Mouse (Mus musculus) hindbrain, postnatal 0 days (tissue): ENCODE results near the gene Kirrel2. TPM values are rescaled to one million over a fixed set of nuclear protein-coding genes. Genes with fewer than 3 reads are reported as not detected.

Source experiments
- ATAC-seq: fragments of 200-750 bp; cut with Nextera tagmentation; 2 replicates; pipeline ENCODE4 v1.8.0; 2017; ENCODE audit warnings: mild to moderate bottlenecking, moderate TSS enrichment, moderate library complexity
- DNase-seq: peaks from one replicate; pipeline ENCODE4 v3.0.0-alpha.2; 2015; ENCODE audit warnings: low spot score
- H3K27ac ChIP-seq: fragments of 300-500 bp; sonication (generic); 2 replicates; pipeline ENCODE4 v1.5.1; 2014; ENCODE audit warnings: mild to moderate bottlenecking
- H3K27me3 ChIP-seq: fragments of 300-500 bp; sonication (generic); 2 replicates; pipeline ENCODE4 v1.6.1; 2014; ENCODE audit warnings: low read length, mixed read lengths; ENCODE audit not compliant: insufficient read depth
- H3K36me3 ChIP-seq: fragments of 300-500 bp; sonication (generic); 2 replicates; pipeline ENCODE4 v1.6.1; 2014; ENCODE audit warnings: low read length, mixed read lengths; ENCODE audit not compliant: insufficient read depth
- H3K4me1 ChIP-seq: fragments of 300-500 bp; sonication (generic); 2 replicates; pipeline ENCODE4 v1.6.1; 2014; ENCODE audit warnings: antibody characterized with exemption, low read length, mixed read lengths; ENCODE audit not compliant: insufficient read depth
- H3K4me2 ChIP-seq: fragments of 300-500 bp; sonication (generic); 2 replicates; pipeline ENCODE4 v1.6.1; 2014; ENCODE audit warnings: low read depth, mild to moderate bottlenecking, low read length, moderate library complexity, mixed read lengths
- H3K4me3 ChIP-seq: fragments of 300-500 bp; sonication (generic); 2 replicates; pipeline ENCODE4 v1.5.1; 2014; ENCODE audit warnings: low read length
- H3K9ac ChIP-seq: fragments of 300-500 bp; sonication (generic); replicated peaks from 2 replicates; pipeline ENCODE4 v1.6.1; 2014; ENCODE audit warnings: mild to moderate bottlenecking, low read length, moderate library complexity, mixed read lengths
- H3K9me3 ChIP-seq: fragments of 300-500 bp; sonication (generic); 2 replicates; pipeline ENCODE4 v1.6.1; 2016; ENCODE audit warnings: low read length, mixed read lengths
- CTCF ChIP-seq: IDR thresholded peaks from 2 replicates; pipeline ENCODE4 v1.5.1; 2016; ENCODE audit warnings: antibody characterized with exemption, control low read depth, low read depth
- WGBS: fragments of 180-500 bp; shearing (Covaris S2); extraction: QIAGEN DNeasy Blood & Tissue Kit; methylation state at CpG from one replicate; pipeline ENCODE4 v1.1.7; 2014; 5-methylcytosine and 5-hydroxymethylcytosine counted together
- polyA plus RNA-seq: library from polyadenylated mRNA; unstranded; fragments of >200 nt; fragmentation: Nextera tagmentation; extraction: Ambion mirVana; gene quantifications from 2 replicates; pipeline ENCODE4 v1.2.1, GENCODE M21; 2015
- total RNA-seq: library from RNA; depleted of rRNA; stranded (reverse); fragments of >200 nt; gene quantifications from 2 replicates; pipeline ENCODE4 v1.2.3, GENCODE M21; 2014; rRNA removed

The Kirrel2 gene
- total and polyA plus RNA-seq, 2 experiments from 2014 or later = 4.4 to 10.7 TPM

- no peak overlapping the region for H3K9ac ChIP-seq
- no peaks in the 10 kb centered on the region for H3K9me3 ChIP-seq
- H3K27ac ChIP-seq = no peak overlapping the region
- TF ChIP-seq CTCF = no peak
- no peaks in the 10 kb centered on the region for H3K4me1 ChIP-seq
- no peak overlapping the region for H3K4me2 ChIP-seq
- no peaks in the 10 kb centered on the region for H3K27me3 ChIP-seq
- no peaks in the 10 kb centered on the region for H3K36me3 ChIP-seq
- ATAC-seq (no peak), DNase-seq (no peak)
- no peak overlapping the region for H3K4me3 ChIP-seq
- WGBS = 88% methylated on average over 3 of the region's 3 CpGs
These were observed 48.9 kb downstream of the Kirrel2 start for GRCm38 (mm10) chr7:30408639-30409038.

DNA sequence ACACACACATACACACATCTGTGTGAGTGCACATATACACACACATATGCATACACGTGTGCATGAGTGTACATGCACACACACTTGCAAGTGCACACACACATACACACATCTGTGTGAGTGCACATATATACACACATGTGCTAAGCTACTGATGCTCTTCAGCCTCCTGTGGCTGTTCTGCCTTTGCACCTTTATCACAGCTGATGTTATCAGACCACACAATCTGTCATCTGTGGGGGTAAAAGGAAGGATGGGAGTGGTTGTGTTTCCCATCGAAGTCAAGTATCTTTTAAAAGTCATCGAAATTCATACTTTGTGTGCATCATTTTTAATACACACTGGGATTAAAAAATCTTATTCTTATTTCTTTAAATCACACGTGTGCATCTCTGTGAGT is 55.1 kb downstream of the Kirrel2 start:
- no peak overlapping the region for H3K4me3 ChIP-seq
- DNase-seq = no peak
- no peaks in the 10 kb centered on the region for H3K27me3 ChIP-seq
- no peak overlapping the region for H3K4me2 ChIP-seq
- no peak overlapping the region for H3K9ac ChIP-seq
- no peak overlapping the region for H3K27ac ChIP-seq
- H3K9me3 ChIP-seq = no peaks in the 10 kb centered on the region
- TF ChIP-seq CTCF = no peak
- ATAC-seq = no peak
- WGBS = 76% methylated on average over 4 of the region's 4 CpGs
- H3K4me1 ChIP-seq = no peaks in the 10 kb centered on the region
- H3K36me3 ChIP-seq = no peaks in the 10 kb centered on the region

GRCm38 (mm10) chr7:30399671-30400070 is 57.8 kb downstream of the Kirrel2 start:
- Histone ChIP-seq H3K4me1 (no peaks in the 10 kb centered on the region), H3K36me3 (no peaks in the 10 kb centered on the region), H3K27ac (no peak overlapping the region), H3K4me2 (no peak overlapping the region), H3K4me3 (no peak overlapping the region), H3K9ac (no peak overlapping the region), H3K9me3 (no peaks in the 10 kb centered on the region), H3K27me3 (no peaks in the 10 kb centered on the region)
- no peak for TF ChIP-seq CTCF
- 42% methylated on average over 7 of the region's 7 CpGs for WGBS
- ATAC-seq (no peak), DNase-seq (peak; percentile 25)

Other genes with a start within 250 kb of the Kirrel2 start
Only the 30 nearest of the 34 such genes appear.
- 1.0 TPM in 1 of 2 replicates, not detected in the other for gene Thap8, start 177.6 kb downstream of the Kirrel2 start, total RNA-seq
- 0.52 and 0.76 TPM in 2 replicates for gene Thap8, start 177.6 kb downstream of the Kirrel2 start, polyA plus RNA-seq
- gene Wdr62, start 177.3 kb downstream of the Kirrel2 start, total RNA-seq = 4.3 and 7.0 TPM in 2 replicates
- 3.7 and 4.0 TPM in 2 replicates for gene Wdr62, start 177.3 kb downstream of the Kirrel2 start, polyA plus RNA-seq
- 144 and 172 TPM in 2 replicates for gene Clip3, start 166.0 kb downstream of the Kirrel2 start, total RNA-seq
- gene Clip3, start 166.0 kb downstream of the Kirrel2 start, polyA plus RNA-seq = 106 and 118 TPM in 2 replicates
- gene Alkbh6, start 149.0 kb downstream of the Kirrel2 start, total RNA-seq = 75.4 and 116 TPM in 2 replicates
- gene Alkbh6, start 149.0 kb downstream of the Kirrel2 start, polyA plus RNA-seq = 129 and 131 TPM in 2 replicates
- gene Syne4, start 142.9 kb downstream of the Kirrel2 start, total RNA-seq = 13.2 and 16.5 TPM in 2 replicates
- 11.4 and 12.6 TPM in 2 replicates for gene Syne4, start 142.9 kb downstream of the Kirrel2 start, polyA plus RNA-seq
- 1.8 TPM in 1 of 2 replicates, not detected in the other for gene E130208F15Rik, start 135.9 kb downstream of the Kirrel2 start, total RNA-seq
- gene E130208F15Rik, start 135.9 kb downstream of the Kirrel2 start, polyA plus RNA-seq = 0.79 TPM in 1 of 2 replicates, not detected in the other
- 12.9 and 14.7 TPM in 2 replicates for gene Sdhaf1, start 133.8 kb downstream of the Kirrel2 start, total RNA-seq
- gene Sdhaf1, start 133.8 kb downstream of the Kirrel2 start, polyA plus RNA-seq = 17.8 and 19.3 TPM in 2 replicates
- gene Lrfn3, start 94.9 kb downstream of the Kirrel2 start, total RNA-seq = 45.9 and 47.4 TPM in 2 replicates
- gene Lrfn3, start 94.9 kb downstream of the Kirrel2 start, polyA plus RNA-seq = 17.5 and 18.1 TPM in 2 replicates
- gene Tyrobp, start 43.9 kb downstream of the Kirrel2 start, total RNA-seq = 37.3 and 59.9 TPM in 2 replicates
- gene Tyrobp, start 43.9 kb downstream of the Kirrel2 start, polyA plus RNA-seq = 50.3 and 56.1 TPM in 2 replicates
- gene Hcst, start 37.8 kb downstream of the Kirrel2 start, total RNA-seq = not detected in 2 replicates
- gene Hcst, start 37.8 kb downstream of the Kirrel2 start, polyA plus RNA-seq = 0.84 and 1.0 TPM in 2 replicates
- gene Nfkbid, start 36.0 kb downstream of the Kirrel2 start, total RNA-seq = 1.9 and 3.7 TPM in 2 replicates
- gene Nfkbid, start 36.0 kb downstream of the Kirrel2 start, polyA plus RNA-seq = 2.1 TPM in 2 replicates
- gene Aplp1, start 12.2 kb downstream of the Kirrel2 start, total RNA-seq = 840 and 852 TPM in 2 replicates
- gene Aplp1, start 12.2 kb downstream of the Kirrel2 start, polyA plus RNA-seq = 617 and 682 TPM in 2 replicates
- 2.3 and 2.4 TPM in 2 replicates for gene Nphs1, start 625 bp upstream of the Kirrel2 start, total RNA-seq
- gene Nphs1, start 625 bp upstream of the Kirrel2 start, polyA plus RNA-seq = 0.50 and 1.0 TPM in 2 replicates
- not detected in 2 replicates for gene Prodh2, start 35.9 kb upstream of the Kirrel2 start, total RNA-seq
- gene Prodh2, start 35.9 kb upstream of the Kirrel2 start, polyA plus RNA-seq = 0.24 TPM in 1 of 2 replicates, not detected in the other
- 55.7 and 59.7 TPM in 2 replicates for gene Arhgap33, start 77.4 kb upstream of the Kirrel2 start, total RNA-seq
- 64.8 and 73.1 TPM in 2 replicates for gene Arhgap33, start 77.4 kb upstream of the Kirrel2 start, polyA plus RNA-seq
- gene Hspb6, start 94.5 kb upstream of the Kirrel2 start, total RNA-seq = 5.6 and 6.4 TPM in 2 replicates
- gene Hspb6, start 94.5 kb upstream of the Kirrel2 start, polyA plus RNA-seq = 15.8 and 16.3 TPM in 2 replicates
- 13.1 and 14.0 TPM in 2 replicates for gene Proser3, start 94.6 kb upstream of the Kirrel2 start, total RNA-seq
- 3.0 and 3.1 TPM in 2 replicates for gene Proser3, start 94.6 kb upstream of the Kirrel2 start, polyA plus RNA-seq
- 14.3 and 21.0 TPM in 2 replicates for gene Lin37, start 102.1 kb upstream of the Kirrel2 start, total RNA-seq
- 45.0 and 48.0 TPM in 2 replicates for gene Lin37, start 102.1 kb upstream of the Kirrel2 start, polyA plus RNA-seq
- gene U2af1l4, start 105.6 kb upstream of the Kirrel2 start, total RNA-seq = 41.7 and 53.4 TPM in 2 replicates
- 103 and 104 TPM in 2 replicates for gene U2af1l4, start 105.6 kb upstream of the Kirrel2 start, polyA plus RNA-seq
- gene Gm49396, start 105.7 kb upstream of the Kirrel2 start, total RNA-seq = 2.9 and 3.7 TPM in 2 replicates
- 6.4 and 7.0 TPM in 2 replicates for gene Gm49396, start 105.7 kb upstream of the Kirrel2 start, polyA plus RNA-seq
- 72.0 and 90.4 TPM in 2 replicates for gene Psenen, start 105.9 kb upstream of the Kirrel2 start, total RNA-seq
- gene Psenen, start 105.9 kb upstream of the Kirrel2 start, polyA plus RNA-seq = 154 and 155 TPM in 2 replicates
- gene Igflr1, start 107.7 kb upstream of the Kirrel2 start, total RNA-seq = 5.6 TPM in 1 of 2 replicates, not detected in the other
- 2.6 and 3.4 TPM in 2 replicates for gene Igflr1, start 107.7 kb upstream of the Kirrel2 start, polyA plus RNA-seq
- gene Kmt2b, start 131.0 kb upstream of the Kirrel2 start, total RNA-seq = 27.1 and 36.7 TPM in 2 replicates
- gene Kmt2b, start 131.0 kb upstream of the Kirrel2 start, polyA plus RNA-seq = 6.7 and 7.1 TPM in 2 replicates
- not detected in 2 replicates for gene Zbtb32, start 141.2 kb upstream of the Kirrel2 start, total RNA-seq
- 0.18 and 0.23 TPM in 2 replicates for gene Zbtb32, start 141.2 kb upstream of the Kirrel2 start, polyA plus RNA-seq
- 0.14 and 0.99 TPM in 2 replicates for gene Upk1a, start 155.2 kb upstream of the Kirrel2 start, total RNA-seq
- gene Upk1a, start 155.2 kb upstream of the Kirrel2 start, polyA plus RNA-seq = 0.62 and 0.99 TPM in 2 replicates
- 352 and 389 TPM in 2 replicates for gene Cox6b1, start 168.5 kb upstream of the Kirrel2 start, total RNA-seq
- gene Cox6b1, start 168.5 kb upstream of the Kirrel2 start, polyA plus RNA-seq = 1,552 and 1,572 TPM in 2 replicates
- gene Etv2, start 178.2 kb upstream of the Kirrel2 start, total RNA-seq = not detected in 2 replicates
- not detected in 2 replicates for gene Etv2, start 178.2 kb upstream of the Kirrel2 start, polyA plus RNA-seq
- 162 and 169 TPM in 2 replicates for gene Rbm42, start 192.6 kb upstream of the Kirrel2 start, total RNA-seq
- 116 and 118 TPM in 2 replicates for gene Rbm42, start 192.6 kb upstream of the Kirrel2 start, polyA plus RNA-seq
- 22.2 and 24.1 TPM in 2 replicates for gene Haus5, start 207.3 kb upstream of the Kirrel2 start, total RNA-seq
- gene Haus5, start 207.3 kb upstream of the Kirrel2 start, polyA plus RNA-seq = 19.9 and 25.8 TPM in 2 replicates
- not detected in 2 replicates for gene Pmis2, start 213.9 kb upstream of the Kirrel2 start, total RNA-seq
- not detected in 2 replicates for gene Pmis2, start 213.9 kb upstream of the Kirrel2 start, polyA plus RNA-seq